Comparison of ENCODE assay signal across 9 mouse cellular contexts in genomic region chr17:87502388-87503369, GRCm38 (mm10). TPM values are rescaled to one million over a fixed set of nuclear protein-coding genes. Genes with fewer than 3 reads are reported as not detected.
A peak's percentile ranks its signal among the peaks of the same experiment; 100 is the strongest.
DNase-seq lines count a peak whose midpoint lies in the region; ATAC-seq lines count a peak whose summit lies in the region.
"Had no signal": no experiment of that assay in that cellular context is flagged by ENCODE, and none has a peak within 500 bp of the region (broad histone marks: within the 10 kb centered on the region; RNA-seq: fewer than 3 reads in every experiment).

No protein-coding gene starts in this region.

- H3K4me1 ChIP-seq in embryonic facial prominence, embryonic 14.5 days (ENCODE audit: control insufficient read depth, insufficient read depth, low read length): peaks cover 20% of the 10 kb centered on the region
- peaks cover 18% of the 10 kb centered on the region for H3K4me1 ChIP-seq in intestine, embryonic 16.5 days (ENCODE audit: control insufficient read depth, insufficient read depth, low read length)
- H3K4me1 ChIP-seq in stomach, embryonic 14.5 days (ENCODE audit: control insufficient read depth, insufficient read depth, low read length): peaks cover 19% of the 10 kb centered on the region

- intact Hi-C loops in left cerebral cortex, postnatal 25 days (cut with DNase I): loop anchor here (1.0 to 2.0 kb wide), 3 partner anchors 20 to 56 kb away; partner anchors contain the start of gene Calm2
- intact Hi-C loops in left cerebral cortex, postnatal 10 days (cut with DNase I): loop anchor here (2.0 kb wide), 1 partner anchor 56 kb away; the partner anchor contains the start of gene Calm2

- no peaks in the 10 kb centered on the region for H3K9me3 ChIP-seq in embryonic facial prominence, embryonic 14.5 days (ENCODE audit: control insufficient read depth, low read length)
- no peaks in the 10 kb centered on the region for H3K9me3 ChIP-seq in intestine, embryonic 16.5 days (ENCODE audit: control insufficient read depth, low read length)
- no peaks in the 10 kb centered on the region for H3K9me3 ChIP-seq in stomach, embryonic 14.5 days (ENCODE audit: control insufficient read depth, low read depth, low read length)

- WGBS in embryonic facial prominence, embryonic 14.5 days: 21% methylated on average over 10 of the region's 14 CpGs
- 21% methylated on average over 13 of the region's 14 CpGs for WGBS in intestine, embryonic 16.5 days
- 11% methylated on average over 14 of the region's 14 CpGs for WGBS in stomach, embryonic 14.5 days

- H3K27ac ChIP-seq in embryonic facial prominence, embryonic 14.5 days (replicated peaks; ENCODE audit: low read depth, low read length): peak overlapping the region; percentile 75
- H3K27ac ChIP-seq in intestine, embryonic 16.5 days (ENCODE audit: low read length): peak overlapping the region; percentile 42
- H3K27ac ChIP-seq in stomach, embryonic 14.5 days (ENCODE audit: low read length): peak overlapping the region; percentile 10; the same call in 1 of the 2 replicates

- peak; percentile 60; the same call in 1 of the 2 replicates for ATAC-seq in embryonic facial prominence, embryonic 14.5 days (ENCODE audit: low read depth)
- peak; percentile 30; the same call in 1 of the 2 replicates for ATAC-seq in intestine, embryonic 16.5 days
- peak; percentile 38; the same call in 1 of the 2 replicates for ATAC-seq in stomach, embryonic 14.5 days (ENCODE audit: insufficient number of reproducible peaks, insufficient read depth, low FRiP score, low read depth)

- DNase-seq in left cerebral cortex, postnatal 25 days (ENCODE audit: low spot score in 2 of 2): peak; percentile 17 to 44
- DNase-seq in left cerebral cortex, postnatal 10 days (ENCODE audit: extremely low spot score in 1 of 2, low spot score in 2 of 2): no peak
- DNase-seq in embryonic facial prominence, embryonic 14.5 days (ENCODE audit: low spot score): no peak
- no peak for DNase-seq in adrenal gland, adult (ENCODE audit: inconsistent age in 2 of 2, low spot score in 1 of 2)
- no peak for DNase-seq in testis, postnatal 10 days (ENCODE audit: low spot score)
- no peak for DNase-seq in spleen, adult 12 weeks (ENCODE audit: low spot score)
- DNase-seq: right cerebral cortex, postnatal 4 days had no signal

- peak overlapping the region; percentile 18 for H3K4me2 ChIP-seq in embryonic facial prominence, embryonic 14.5 days (ENCODE audit: low read depth, low read length)
- H3K4me2 ChIP-seq in intestine, embryonic 16.5 days (ENCODE audit: low read depth, low read length): no peak overlapping the region
- no peak overlapping the region for H3K4me2 ChIP-seq in stomach, embryonic 14.5 days (replicated peaks; ENCODE audit: low read depth, low read length)

- peak overlapping the region; percentile 37; the same call in 1 of the 2 replicates for H3K9ac ChIP-seq in embryonic facial prominence, embryonic 14.5 days (ENCODE audit: low read depth, low read length)
- 0 out of 2 replicates have a peak overlapping the region, but pooled peaks have one; percentile 23 for H3K9ac ChIP-seq in intestine, embryonic 16.5 days (ENCODE audit: low read depth, low read length)
- H3K9ac ChIP-seq in stomach, embryonic 14.5 days (replicated peaks; ENCODE audit: low read depth, low read length): no peak overlapping the region

- H3K4me3 ChIP-seq in embryonic facial prominence, embryonic 14.5 days (ENCODE audit: low read depth, low read length): no peak overlapping the region
- H3K4me3 ChIP-seq in intestine, embryonic 16.5 days (ENCODE audit: low read length): no peak overlapping the region
- H3K4me3 ChIP-seq in stomach, embryonic 14.5 days (ENCODE audit: low read depth, low read length): no peak overlapping the region

- no peaks in the 10 kb centered on the region for H3K36me3 ChIP-seq in embryonic facial prominence, embryonic 14.5 days (ENCODE audit: control insufficient read depth, insufficient read depth, low read length)
- H3K36me3 ChIP-seq in intestine, embryonic 16.5 days (ENCODE audit: control insufficient read depth, insufficient read depth, low read length): no peaks in the 10 kb centered on the region
- H3K36me3 ChIP-seq in stomach, embryonic 14.5 days (ENCODE audit: control insufficient read depth, insufficient read depth, low read length): no peaks in the 10 kb centered on the region

- H3K27me3 ChIP-seq in embryonic facial prominence, embryonic 14.5 days (replicated peaks; ENCODE audit: control insufficient read depth, insufficient read depth, low read length): no peaks in the 10 kb centered on the region
- no peaks in the 10 kb centered on the region for H3K27me3 ChIP-seq in intestine, embryonic 16.5 days (replicated peaks; ENCODE audit: control insufficient read depth, insufficient read depth, low read length)
- H3K27me3 ChIP-seq in stomach, embryonic 14.5 days (ENCODE audit: control insufficient read depth, insufficient read depth, low read length): no peaks in the 10 kb centered on the region

RNA-seq across cellular contexts. Expression of gene Calm2, which starts 55.9 kb away (rescaled TPM):
- total RNA-seq in left cerebral cortex, postnatal 25 days (2021): 1,000 to 10,000 TPM; 2,216 to 2,449 TPM
- 1,000 to 10,000 TPM; 2,409 to 2,430 TPM for total RNA-seq in left cerebral cortex, postnatal 10 days (2021)
- polyA plus RNA-seq in embryonic facial prominence, embryonic 14.5 days (2014; fragmentation: Nextera tagmentation; extraction: Ambion mirVana): 1,001 and 1,028 TPM in 2 replicates
- 1,041 and 1,116 TPM in 2 replicates for polyA plus RNA-seq in intestine, embryonic 16.5 days (2015; fragmentation: Nextera tagmentation; extraction: Ambion mirVana)
- 951 and 1,023 TPM in 2 replicates for polyA plus RNA-seq in stomach, embryonic 14.5 days (2014; fragmentation: Nextera tagmentation; extraction: Ambion mirVana)

Comparison
In these comparisons a context has a peak if more than half of its experiments do, and no peak if none do; other contexts are left out.
1. DNase-seq: peak in left cerebral cortex, postnatal 25 days (2 of 2); none in left cerebral cortex, postnatal 10 days (0 of 2), embryonic facial prominence, embryonic 14.5 days (single experiment), adrenal gland, adult (0 of 2), testis, postnatal 10 days (single experiment) and spleen, adult 12 weeks (single experiment).
2. H3K27ac ChIP-seq: peak in every context shown above with its lines; median percentile 75 in embryonic facial prominence, embryonic 14.5 days; 42 in intestine, embryonic 16.5 days; 10 in stomach, embryonic 14.5 days.
3. Peak in every context shown above with its lines, with median percentiles within 50 percentile points of each other: ATAC-seq.